Mouse (Mus musculus): Measurements from ENCODE around the gene D17H6S53E.

GRCm38 (mm10) chr17:35161421-35161820 lies 35.2 kb downstream of the D17H6S53E start:
- TF ChIP-seq CTCF (IDR thresholded peaks at IDR 0.05; ENCODE audit: low read depth, low read length), result no peak
- no peak for TF ChIP-seq POLR2A (IDR thresholded peaks at IDR 0.05; ENCODE audit: insufficient read depth, low read length)
- no peak for TF ChIP-seq EP300 (IDR thresholded peaks at IDR 0.05; ENCODE audit: insufficient read depth, low read depth, low read length)
